Comparison of ENCODE assay signal across 9 mouse cellular contexts in the genomic region with DNA sequence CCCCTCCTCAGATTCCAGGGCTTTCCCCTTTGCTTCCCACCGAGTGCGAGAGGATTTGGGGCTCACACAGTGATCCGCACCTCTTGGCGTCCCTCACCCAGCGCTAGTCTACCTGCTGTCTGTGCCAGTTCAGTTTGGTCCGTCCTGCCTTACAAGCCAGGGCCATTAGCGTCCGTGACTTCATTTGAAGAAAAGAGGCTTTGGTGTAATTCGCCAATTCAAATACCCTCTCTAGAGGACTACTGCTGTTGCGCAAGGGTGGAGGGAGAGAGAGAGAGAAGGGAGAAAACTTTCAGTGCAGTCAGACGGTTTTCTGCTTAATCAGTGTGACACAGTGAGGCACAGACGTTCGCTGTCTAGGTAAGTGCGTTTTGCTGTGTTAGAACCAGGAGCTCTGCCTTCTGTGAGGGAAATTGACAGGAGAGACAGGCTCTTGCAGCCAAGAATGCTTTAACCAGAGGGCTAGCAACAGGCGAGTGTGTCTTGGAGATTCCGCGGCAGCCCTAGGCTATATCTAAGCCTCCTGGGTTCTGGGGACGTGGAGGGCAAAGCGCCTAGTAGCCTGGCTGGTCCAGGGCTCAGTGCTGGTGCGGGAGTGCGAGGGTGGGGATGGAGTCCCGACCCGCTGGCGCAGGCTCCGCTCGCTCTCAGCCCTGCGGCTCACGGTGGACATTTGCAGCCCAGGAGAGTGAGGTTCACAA. TPM values are rescaled to one million over a fixed set of nuclear protein-coding genes. Genes with fewer than 3 reads are reported as not detected.
DNase-seq lines count a peak whose midpoint lies in the region; ATAC-seq and TF ChIP-seq lines count a peak whose summit lies in the region.
"Had no signal": no experiment of that assay in that cellular context is flagged by ENCODE, and none has a peak within 500 bp of the region (broad histone marks: within the 10 kb centered on the region; RNA-seq: fewer than 3 reads in every experiment).

No protein-coding gene starts in this region.

- H3K4me1 ChIP-seq in limb, embryonic 11.5 days (ENCODE audit: control insufficient read depth, insufficient read depth, low read length), result no peaks in the 10 kb centered on the region
- H3K4me1 ChIP-seq in neural tube, embryonic 14.5 days (ENCODE audit: control insufficient read depth, insufficient read depth, low read length), result no peaks in the 10 kb centered on the region

- H3K9me3 ChIP-seq in limb, embryonic 11.5 days (ENCODE audit: control insufficient read depth, low read length), result no peaks in the 10 kb centered on the region
- H3K9me3 ChIP-seq in neural tube, embryonic 14.5 days (ENCODE audit: control insufficient read depth, low read length), result no peaks in the 10 kb centered on the region

- no peaks in the 10 kb centered on the region for H3K79me3 ChIP-seq in C2C12 (ENCODE audit: low read depth)

- H3K79me2 ChIP-seq in C2C12 (ENCODE audit: control insufficient read depth, insufficient read depth), result no peaks in the 10 kb centered on the region

- no peaks in the 10 kb centered on the region for H3K36me3 ChIP-seq in C2C12 (ENCODE audit: control insufficient read depth, insufficient read depth)
- H3K36me3 ChIP-seq in limb, embryonic 11.5 days (ENCODE audit: control insufficient read depth, insufficient read depth, low read length), result no peaks in the 10 kb centered on the region
- no peaks in the 10 kb centered on the region for H3K36me3 ChIP-seq in neural tube, embryonic 14.5 days (ENCODE audit: control insufficient read depth, insufficient read depth, low read length)

- H3K27me3 ChIP-seq in C2C12 (ENCODE audit: control insufficient read depth, insufficient read depth, insufficient read length), result no peaks in the 10 kb centered on the region
- peaks cover 24% of the 10 kb centered on the region for H3K27me3 ChIP-seq in limb, embryonic 11.5 days (ENCODE audit: control insufficient read depth, insufficient read depth, low read length)
- H3K27me3 ChIP-seq in neural tube, embryonic 14.5 days (ENCODE audit: control insufficient read depth, insufficient read depth, low read length), result 0 out of 2 replicates have a peak, but pooled peaks cover 2% of the 10 kb centered on the region

- peak; percentile 33 to 44; a peak in 3 of 4 replicates for ATAC-seq in hematopoietic stem cell, adult 5-6 weeks (replicated peaks in 1 of 2; ENCODE audit: insufficient read depth in 1 of 2, low FRiP score in 2 of 2, low TSS enrichment in 1 of 2, low read depth in 1 of 2, poor library complexity in 2 of 2, severe bottlenecking in 2 of 2)
- peak; percentile 76 for ATAC-seq in limb, embryonic 11.5 days (ENCODE audit: insufficient number of reproducible peaks, low FRiP score, low TSS enrichment, low read depth)
- peak; percentile 75 for ATAC-seq in neural tube, embryonic 14.5 days (ENCODE audit: low read depth)

- H3ac ChIP-seq in C2C12 (ENCODE audit: control insufficient read depth, insufficient read length, low read depth), result peak overlapping the region; percentile 32

- no peak overlapping the region for H3K27ac ChIP-seq in limb, embryonic 11.5 days (replicated peaks; ENCODE audit: low read depth, low read length)
- H3K27ac ChIP-seq in neural tube, embryonic 14.5 days (ENCODE audit: low read depth, low read length), result peak overlapping the region; percentile 68
- H3K27ac ChIP-seq: macrophage had no signal

- peak; percentile 4 for DNase-seq in gastrocnemius, postnatal 25 days
- DNase-seq in gastrocnemius, adult 18-20 months (ENCODE audit: low spot score), result no peak
- peak; percentile 85 to 88 for DNase-seq in cerebellum, postnatal 25 days
- DNase-seq in limb, embryonic 11.5 days (ENCODE audit: low spot score), result peak; percentile 63
- no peak for DNase-seq in spleen, postnatal 14 days (ENCODE audit: low spot score in 2 of 2)

- 0 out of 2 replicates have a peak overlapping the region, but pooled peaks have one; percentile 2 for H3K9ac ChIP-seq in limb, embryonic 11.5 days (ENCODE audit: low read length)
- peak overlapping the region; percentile 67 for H3K9ac ChIP-seq in neural tube, embryonic 14.5 days (replicated peaks; ENCODE audit: low read depth, low read length)

- H3K4me3 ChIP-seq in C2C12 (ENCODE audit: insufficient read depth, poor library complexity, severe bottlenecking), result no peak overlapping the region
- peak overlapping the region; percentile 35 for H3K4me3 ChIP-seq in limb, embryonic 11.5 days (ENCODE audit: low read depth, low read length)
- peak overlapping the region; percentile 59 for H3K4me3 ChIP-seq in neural tube, embryonic 14.5 days (ENCODE audit: low read depth, low read length)

- peak overlapping the region; percentile 79 for H3K4me2 ChIP-seq in limb, embryonic 11.5 days (ENCODE audit: low read depth, severe bottlenecking)
- peak overlapping the region; percentile 79 for H3K4me2 ChIP-seq in neural tube, embryonic 14.5 days (ENCODE audit: low read depth, low read length)

- TF ChIP-seq CTCF in C2C12 (IDR thresholded peaks at IDR 0.05; ENCODE audit: control insufficient read depth, insufficient read depth, insufficient read length), result no peak

- WGBS in limb, embryonic 11.5 days, result under 1% methylated on average over 28 of the region's 28 CpGs
- WGBS in neural tube, embryonic 14.5 days, result under 1% methylated on average over 28 of the region's 28 CpGs

TF ChIP-seq in C2C12, 6 proteins besides CTCF, POLR2A, EP300 and RAD21:
- TF ChIP-seq CEBPB (IDR thresholded peaks at IDR 0.05; ENCODE audit: low read depth), result peak; percentile 16
- TF ChIP-seq MAX (IDR thresholded peaks at IDR 0.05), result no peak

RNA-seq across cellular contexts. Expression of a gene that starts 3.0 kb away (rescaled TPM):
- total RNA-seq in gastrocnemius, postnatal 25 days (2021), result not detected
- total RNA-seq in gastrocnemius, adult 18-20 months (2021), result not detected
- 1.1 TPM for polyA plus RNA-seq in C2C12 (2012; fragmentation: generic; extraction: Trizol)
- not detected in 2 replicates for total RNA-seq in hematopoietic stem cell, adult 5-6 weeks (2017)
- polyA plus RNA-seq in limb, embryonic 11.5 days (2014; fragmentation: Nextera tagmentation; extraction: Ambion mirVana), result 0.20 and 0.29 TPM in 2 replicates
- polyA plus RNA-seq in neural tube, embryonic 14.5 days (2014; fragmentation: Nextera tagmentation; extraction: Ambion mirVana), result 35.2 and 43.6 TPM in 2 replicates
- polyA plus RNA-seq: macrophage had no signal

Comparison
In these comparisons a context has a peak if more than half of its experiments do, and no peak if none do; other contexts are left out.
1. DNase-seq: peak in gastrocnemius, postnatal 25 days (single experiment), cerebellum, postnatal 25 days (2 of 2) and limb, embryonic 11.5 days (single experiment); none in gastrocnemius, adult 18-20 months (single experiment) and spleen, postnatal 14 days (0 of 2).
2. Peak in every context shown above with its lines, with median percentiles within 50 percentile points of each other: ATAC-seq.